ENCODE assay signal across 9 mouse cellular contexts in genomic region chr15:79041585-79041984, GRCm38 (mm10). TPM values are rescaled to one million over a fixed set of nuclear protein-coding genes. Genes with fewer than 3 reads are reported as not detected.
DNase-seq lines count a peak whose midpoint lies in the region; ATAC-seq and TF ChIP-seq lines count a peak whose summit lies in the region.
"Had no signal": no experiment of that assay in that cellular context is flagged by ENCODE, and none has a peak within 500 bp of the region (broad histone marks: within the 10 kb centered on the region; RNA-seq: fewer than 3 reads in every experiment).

Gene Galr3 (plus strand): TSS chr15:79041885.

- 0 out of 2 replicates have a peak, but pooled peaks cover 5% of the 10 kb centered on the region for H3K4me1 ChIP-seq in heart, postnatal 0 days (ENCODE audit: control insufficient read depth, insufficient read depth)
- no peaks in the 10 kb centered on the region; the same call in 1 of the 2 replicates for H3K4me1 ChIP-seq in bone marrow, adult 2 months (ENCODE audit: control insufficient read depth, insufficient read depth, low read length)
- H3K4me1 ChIP-seq in hindbrain, embryonic 11.5 days (replicated peaks; ENCODE audit: control insufficient read depth, insufficient read depth, low read length): peaks cover 8% of the 10 kb centered on the region
- H3K4me1 ChIP-seq in midbrain, embryonic 11.5 days (ENCODE audit: control insufficient read depth, insufficient read depth, low read length): peaks cover 3% of the 10 kb centered on the region

- no peak for TF ChIP-seq POLR2A in bone marrow, adult 2 months (IDR thresholded peaks at IDR 0.05; ENCODE audit: borderline replicate concordance, control insufficient read depth, low read depth, low read length)

- TF ChIP-seq CTCF in heart, postnatal 0 days (IDR thresholded peaks at IDR 0.05; ENCODE audit: low read depth): no peak
- no peak for TF ChIP-seq CTCF in bone marrow, adult 2 months (IDR thresholded peaks at IDR 0.05; ENCODE audit: control insufficient read depth, insufficient read depth, low read length)

- H3K9ac ChIP-seq in heart, postnatal 0 days (replicated peaks; ENCODE audit: low read depth, low read length): no peak within 1 kb of the TSS
- H3K9ac ChIP-seq in hindbrain, embryonic 11.5 days (ENCODE audit: low read depth, low read length): peak within 1 kb of the TSS; percentile 27; the same call in 1 of the 2 replicates
- peak within 1 kb of the TSS; percentile 36; the same call in 1 of the 2 replicates for H3K9ac ChIP-seq in midbrain, embryonic 11.5 days (ENCODE audit: low read length)

- no peak for DNase-seq in heart, postnatal 0 days (ENCODE audit: low spot score)
- no peak for DNase-seq in heart, adult 9 months (ENCODE audit: low spot score in 2 of 2)
- no peak for DNase-seq in hindbrain, embryonic 11.5 days (ENCODE audit: low spot score)
- no peak for DNase-seq in midbrain, embryonic 11.5 days (ENCODE audit: low spot score, missing footprints)
- no peak for DNase-seq in frontal cortex, postnatal 25 days (ENCODE audit: low spot score in 2 of 2)
- DNase-seq in frontal cortex, postnatal 10 days (ENCODE audit: low spot score in 2 of 2): no peak
- no peak for DNase-seq in thymus, postnatal 25 days
- DNase-seq: thymus, postnatal 14 days had no signal

- peak within 1 kb of the TSS; percentile 59 for H3K4me3 ChIP-seq in heart, postnatal 0 days (ENCODE audit: low read depth, low read length)
- peak within 1 kb of the TSS; percentile 7 for H3K4me3 ChIP-seq in bone marrow, adult 2 months (replicated peaks; ENCODE audit: control insufficient read depth, low read depth, low read length)
- peak within 1 kb of the TSS; percentile 45 for H3K4me3 ChIP-seq in hindbrain, embryonic 11.5 days (ENCODE audit: low read depth, low read length)
- peak within 1 kb of the TSS; percentile 41 for H3K4me3 ChIP-seq in midbrain, embryonic 11.5 days (ENCODE audit: low read depth, low read length)

- H3K36me3 ChIP-seq in heart, postnatal 0 days (replicated peaks; ENCODE audit: control insufficient read depth, insufficient read depth, low read length): peaks cover 5% of the 10 kb centered on the region; the same call in 1 of the 2 replicates
- H3K36me3 ChIP-seq in hindbrain, embryonic 11.5 days (ENCODE audit: control insufficient read depth, insufficient read depth, low read length): no peaks in the 10 kb centered on the region
- no peaks in the 10 kb centered on the region for H3K36me3 ChIP-seq in midbrain, embryonic 11.5 days (ENCODE audit: control insufficient read depth, insufficient read depth, low read length)

- TF ChIP-seq EP300 in heart, postnatal 0 days (IDR thresholded peaks at IDR 0.05; ENCODE audit: low read depth): no peak

- no peak within 1 kb of the TSS for H3K27ac ChIP-seq in heart, postnatal 0 days (ENCODE audit: low read depth)
- no peak within 1 kb of the TSS for H3K27ac ChIP-seq in bone marrow, adult 2 months (ENCODE audit: control insufficient read depth, insufficient read depth, low read depth, low read length, poor library complexity)
- H3K27ac ChIP-seq in hindbrain, embryonic 11.5 days (ENCODE audit: low read depth, low read length): no peak within 1 kb of the TSS
- H3K27ac ChIP-seq in midbrain, embryonic 11.5 days (ENCODE audit: low read depth, low read length): no peak within 1 kb of the TSS

- H3K4me2 ChIP-seq in heart, postnatal 0 days (ENCODE audit: low read depth, low read length): peak within 1 kb of the TSS; percentile 96
- H3K4me2 ChIP-seq in hindbrain, embryonic 11.5 days (replicated peaks; ENCODE audit: low read depth, low read length): peak within 1 kb of the TSS; percentile 93
- H3K4me2 ChIP-seq in midbrain, embryonic 11.5 days: peak within 1 kb of the TSS; percentile 71

- no peaks in the 10 kb centered on the region for H3K9me3 ChIP-seq in heart, postnatal 0 days (replicated peaks; ENCODE audit: control insufficient read depth, low read length)
- no peaks in the 10 kb centered on the region for H3K9me3 ChIP-seq in hindbrain, embryonic 11.5 days (ENCODE audit: control insufficient read depth, low read length)
- no peaks in the 10 kb centered on the region for H3K9me3 ChIP-seq in midbrain, embryonic 11.5 days (ENCODE audit: control insufficient read depth, low read length)

- WGBS in heart, postnatal 0 days: 69% methylated on average over 6 of the region's 6 CpGs
- 48% methylated on average over 6 of the region's 6 CpGs for WGBS in bone marrow, adult 2 months
- 68% methylated on average over 6 of the region's 6 CpGs for WGBS in hindbrain, embryonic 11.5 days
- WGBS in midbrain, embryonic 11.5 days: 76% methylated on average over 6 of the region's 6 CpGs

- ATAC-seq in heart, postnatal 0 days (ENCODE audit: insufficient read depth, low read depth): no peak
- no peak for ATAC-seq in hindbrain, embryonic 11.5 days (ENCODE audit: low FRiP score)
- no peak for ATAC-seq in midbrain, embryonic 11.5 days (ENCODE audit: low FRiP score)

- peaks cover 58% of the 10 kb centered on the region for H3K27me3 ChIP-seq in heart, postnatal 0 days (ENCODE audit: control insufficient read depth, insufficient read depth, low read length)
- H3K27me3 ChIP-seq in hindbrain, embryonic 11.5 days (ENCODE audit: control insufficient read depth, insufficient read depth, low read length): peaks cover 33% of the 10 kb centered on the region
- H3K27me3 ChIP-seq in midbrain, embryonic 11.5 days (ENCODE audit: control insufficient read depth, insufficient read depth, low read length): peaks cover 39% of the 10 kb centered on the region

RNA-seq across cellular contexts. Expression of gene Galr3, which starts in this region (rescaled TPM):
- total RNA-seq in heart, postnatal 0 days (2014; rRNA removed; ENCODE audit: low replicate concordance): not detected in 2 replicates
- polyA plus RNA-seq in heart, postnatal 0 days (2015; fragmentation: Nextera tagmentation; extraction: Ambion mirVana): not detected in 2 replicates
- not detected in 2 replicates for polyA plus RNA-seq in bone marrow, adult 2 months (2011; ENCODE audit: insufficient read depth, insufficient read length, low replicate concordance, missing spikeins)
- not detected in 2 replicates for polyA plus RNA-seq in hindbrain, embryonic 11.5 days (2014; fragmentation: Nextera tagmentation; extraction: Ambion mirVana)
- polyA plus RNA-seq in midbrain, embryonic 11.5 days (2014; fragmentation: Nextera tagmentation; extraction: Ambion mirVana): not detected in 2 replicates

Comparison
In these comparisons a context has a peak if more than half of its experiments do, and no peak if none do; other contexts are left out.
1. H3K4me3 ChIP-seq: peak in every context shown above with its lines; median percentile 59 in heart, postnatal 0 days; 45 in hindbrain, embryonic 11.5 days; 41 in midbrain, embryonic 11.5 days; 7 in bone marrow, adult 2 months.